Mouse (Mus musculus): ENCODE data around the gene Ppp1r32. TPM values are rescaled to one million over a fixed set of nuclear protein-coding genes. Genes with fewer than 3 reads are reported as not detected.

Ppp1r32 gene
- polyA plus RNA-seq, 1 experiment from 2014 or later: 2.4 TPM

DNA sequence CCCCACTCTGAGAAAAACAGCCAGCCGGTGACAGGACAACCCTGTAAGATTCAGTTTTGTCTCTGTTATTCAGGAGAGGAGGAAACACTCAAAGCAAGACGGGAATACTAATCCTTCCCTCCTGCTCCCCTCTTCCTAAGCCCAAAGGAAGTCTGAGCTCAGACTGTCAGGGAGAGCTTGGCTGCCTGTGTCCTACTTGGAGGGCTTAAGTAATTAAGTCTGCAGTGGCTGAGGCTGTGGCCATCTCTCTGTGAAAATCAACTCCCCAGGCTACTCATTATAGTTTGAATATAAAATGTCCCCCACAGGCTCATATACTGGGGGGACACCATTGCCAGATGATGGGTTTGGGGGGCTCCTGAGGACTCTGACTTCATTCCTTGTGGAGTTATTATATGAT lies 14.2 kb upstream of the Ppp1r32 start:
- no peaks in the 10 kb centered on the region for H3K27me3 ChIP-seq (replicated peaks)
- H3K4me1 ChIP-seq: no peaks in the 10 kb centered on the region
- no peak overlapping the region for H3K4me3 ChIP-seq
- ATAC-seq (replicated peaks): peak; percentile 59; the same call in 1 of the 2 replicates
- WGBS: 36% methylated on average over 2 of the region's 2 CpGs
- no peak overlapping the region for H3K9ac ChIP-seq
- H3K4me2 ChIP-seq: no peak overlapping the region
- H3K36me3 ChIP-seq (replicated peaks): no peaks in the 10 kb centered on the region; the same call in 1 of the 2 replicates
- H3K27ac ChIP-seq: peak overlapping the region; percentile 39
- no peaks in the 10 kb centered on the region for H3K9me3 ChIP-seq

DNA sequence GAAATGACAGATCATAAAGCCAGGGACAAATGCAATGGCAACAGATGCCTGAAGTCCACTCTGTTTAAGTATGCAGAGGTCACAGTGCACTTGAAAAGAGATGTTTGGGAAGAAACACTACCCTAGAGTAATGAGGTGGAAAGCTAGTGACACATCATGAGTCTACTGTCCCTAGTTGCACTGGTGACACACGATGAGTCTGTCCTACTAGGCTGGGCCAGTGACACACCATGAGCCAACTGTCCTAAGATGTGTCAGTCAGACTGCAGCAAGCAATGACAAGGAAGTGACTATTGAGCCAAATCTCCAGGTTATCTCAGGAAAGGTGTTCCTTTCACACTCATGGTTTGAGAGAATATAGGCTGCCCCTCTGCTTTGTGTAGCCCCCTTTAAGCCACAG lies 12.9 kb upstream of the Ppp1r32 start:
- no peaks in the 10 kb centered on the region for H3K27me3 ChIP-seq (replicated peaks)
- H3K4me3 ChIP-seq: no peak overlapping the region
- no peaks in the 10 kb centered on the region for H3K9me3 ChIP-seq
- no peaks in the 10 kb centered on the region for H3K36me3 ChIP-seq (replicated peaks)
- no peak overlapping the region for H3K27ac ChIP-seq
- WGBS: 89% methylated on average over 1 of the region's 1 CpGs
- H3K4me2 ChIP-seq: no peak overlapping the region
- no peak for ATAC-seq (replicated peaks)
- H3K4me1 ChIP-seq: no peaks in the 10 kb centered on the region
- H3K9ac ChIP-seq: no peak overlapping the region

DNA sequence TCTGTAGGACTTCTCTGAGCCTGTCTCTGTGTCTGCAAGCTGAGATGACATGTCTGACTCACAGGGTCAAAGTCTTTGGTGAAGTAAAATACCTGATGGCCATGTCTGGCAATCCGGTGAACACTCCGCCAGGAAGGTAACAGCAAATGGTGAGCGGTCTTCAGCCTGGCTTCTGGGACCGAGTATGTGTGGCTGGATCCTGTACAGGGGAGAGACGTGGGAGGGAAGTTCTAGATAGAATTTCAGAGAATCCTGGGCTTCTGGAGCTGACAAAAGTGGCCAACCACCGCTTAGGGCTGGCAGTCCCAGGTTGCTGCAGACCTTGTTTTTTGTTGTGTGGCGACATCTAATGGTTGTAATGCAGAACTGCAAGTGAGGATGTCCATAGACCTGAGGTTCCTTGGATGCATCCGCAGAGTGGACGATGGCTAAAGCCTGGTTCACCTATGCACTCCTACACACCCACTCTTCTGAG lies 3.6 kb upstream of the Ppp1r32 start:
- H3K9me3 ChIP-seq: no peaks in the 10 kb centered on the region
- ATAC-seq (replicated peaks): peak; percentile 79
- no peak overlapping the region for H3K4me3 ChIP-seq
- 0 out of 2 replicates have a peak, but pooled peaks cover 7% of the 10 kb centered on the region for H3K27me3 ChIP-seq (replicated peaks)
- peaks cover 11% of the 10 kb centered on the region for H3K4me1 ChIP-seq
- no peak overlapping the region for H3K27ac ChIP-seq
- WGBS: 22% methylated on average over 9 of the region's 9 CpGs
- no peak overlapping the region for H3K9ac ChIP-seq
- no peak overlapping the region for H3K4me2 ChIP-seq
- no peaks in the 10 kb centered on the region for H3K36me3 ChIP-seq (replicated peaks)

DNA sequence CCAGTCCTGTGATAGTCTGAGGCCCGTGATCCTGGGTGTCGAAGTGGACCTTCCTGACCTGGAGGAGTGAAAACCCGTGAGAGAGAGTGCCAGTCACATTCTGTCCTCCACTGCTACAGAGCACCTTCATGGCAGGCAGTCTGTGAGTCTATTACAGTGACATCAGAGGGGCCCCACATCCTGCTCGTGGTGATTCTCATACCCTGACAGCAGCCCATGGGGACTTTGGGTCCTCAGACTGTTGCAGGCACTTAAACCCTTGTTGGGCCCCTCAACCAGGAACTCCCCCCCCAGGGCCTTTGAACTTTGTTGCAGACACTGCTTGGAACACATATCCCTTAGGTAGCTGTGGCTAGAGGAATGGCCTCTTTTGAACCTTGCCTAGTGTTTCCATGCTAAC lies 3.2 kb downstream of the Ppp1r32 start:
- Histone ChIP-seq H3K27me3 (replicated peaks) (no peaks in the 10 kb centered on the region), H3K9ac (no peak overlapping the region), H3K9me3 (no peaks in the 10 kb centered on the region), H3K4me3 (no peak overlapping the region), H3K4me2 (no peak overlapping the region), H3K4me1 (peaks cover 11% of the 10 kb centered on the region), H3K36me3 (replicated peaks) (no peaks in the 10 kb centered on the region), H3K27ac (no peak overlapping the region)
- no peak for ATAC-seq (replicated peaks)
- WGBS: 72% methylated on average over 4 of the region's 4 CpGs

DNA sequence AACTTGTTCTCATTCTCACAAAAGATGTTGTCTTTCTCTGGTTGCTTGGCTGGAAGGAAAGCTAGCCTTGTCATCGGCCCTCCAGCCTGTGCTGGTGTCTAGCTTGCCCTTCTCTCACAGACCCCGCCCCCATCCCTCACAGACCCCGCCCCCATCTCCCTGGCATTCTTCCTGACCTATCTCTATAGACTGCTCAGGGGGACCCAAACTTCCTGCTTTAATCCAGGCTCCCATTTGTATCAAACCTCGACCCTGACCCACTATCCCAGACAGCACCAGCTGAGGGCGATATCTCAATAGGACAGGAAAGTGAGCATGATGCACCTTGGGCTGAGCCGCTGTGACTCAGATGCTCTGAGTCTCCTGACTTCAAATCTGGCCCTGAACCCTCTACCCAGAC lies 8.9 kb downstream of the Ppp1r32 start:
- Histone ChIP-seq H3K27me3 (replicated peaks) (no peaks in the 10 kb centered on the region), H3K36me3 (replicated peaks) (no peaks in the 10 kb centered on the region), H3K4me2 (no peak overlapping the region), H3K27ac (no peak overlapping the region), H3K4me3 (no peak overlapping the region), H3K4me1 (no peaks in the 10 kb centered on the region), H3K9ac (no peak overlapping the region), H3K9me3 (no peaks in the 10 kb centered on the region)
- 19% methylated on average over 6 of the region's 6 CpGs for WGBS
- no peak for ATAC-seq (replicated peaks)

DNA sequence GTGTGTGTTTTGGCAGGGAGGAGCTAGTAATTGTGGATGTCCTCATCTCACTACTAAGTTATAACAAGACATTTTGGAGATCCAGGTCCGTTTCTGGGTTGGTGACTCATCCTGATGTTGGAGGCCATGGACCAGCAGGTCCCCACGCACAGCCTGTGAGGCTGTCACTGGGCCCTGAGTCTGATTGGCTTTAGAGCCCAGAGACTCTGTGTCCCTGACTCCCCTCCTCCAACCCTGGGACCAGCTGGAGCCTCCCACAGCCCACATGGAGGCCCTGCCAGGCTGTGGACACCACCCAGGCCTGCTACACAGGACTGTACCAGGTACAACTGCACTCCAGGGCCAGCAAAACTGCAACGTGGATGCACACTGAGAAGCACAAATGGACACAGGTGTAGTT lies 9.8 kb downstream of the Ppp1r32 start:
- H3K4me3 ChIP-seq: no peak overlapping the region
- 75% methylated on average over 3 of the region's 3 CpGs for WGBS
- H3K4me2 ChIP-seq: no peak overlapping the region
- no peaks in the 10 kb centered on the region for H3K9me3 ChIP-seq
- H3K4me1 ChIP-seq: no peaks in the 10 kb centered on the region
- no peaks in the 10 kb centered on the region for H3K27me3 ChIP-seq (replicated peaks)
- no peak overlapping the region for H3K27ac ChIP-seq
- H3K9ac ChIP-seq: no peak overlapping the region
- no peak for ATAC-seq (replicated peaks)
- no peaks in the 10 kb centered on the region for H3K36me3 ChIP-seq (replicated peaks)

DNA sequence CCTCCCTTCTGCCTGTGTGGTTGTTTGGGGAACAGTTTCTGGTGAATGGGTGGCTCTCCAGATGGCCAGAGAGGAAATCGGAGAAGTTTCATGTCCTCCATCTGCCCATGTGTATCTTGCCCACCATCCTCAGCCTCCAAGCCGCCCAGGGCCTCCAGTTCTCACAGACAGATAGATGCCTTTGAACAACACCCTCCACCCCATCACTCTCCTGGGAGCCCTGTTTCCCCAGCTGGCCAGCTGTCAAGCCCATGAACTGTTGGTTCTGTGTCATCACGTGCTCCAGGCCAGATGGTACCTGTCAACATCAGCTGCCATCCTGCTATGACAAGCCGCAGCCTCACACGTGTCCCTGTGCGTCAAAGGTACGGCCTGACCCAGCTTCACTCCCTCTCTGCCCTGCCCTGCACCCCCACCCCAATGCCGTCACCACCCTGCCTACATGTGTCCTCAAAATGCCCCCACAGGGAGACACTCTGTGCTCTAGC lies 13.5 kb downstream of the Ppp1r32 start:
- WGBS: 68% methylated on average over 8 of the region's 8 CpGs

DNA sequence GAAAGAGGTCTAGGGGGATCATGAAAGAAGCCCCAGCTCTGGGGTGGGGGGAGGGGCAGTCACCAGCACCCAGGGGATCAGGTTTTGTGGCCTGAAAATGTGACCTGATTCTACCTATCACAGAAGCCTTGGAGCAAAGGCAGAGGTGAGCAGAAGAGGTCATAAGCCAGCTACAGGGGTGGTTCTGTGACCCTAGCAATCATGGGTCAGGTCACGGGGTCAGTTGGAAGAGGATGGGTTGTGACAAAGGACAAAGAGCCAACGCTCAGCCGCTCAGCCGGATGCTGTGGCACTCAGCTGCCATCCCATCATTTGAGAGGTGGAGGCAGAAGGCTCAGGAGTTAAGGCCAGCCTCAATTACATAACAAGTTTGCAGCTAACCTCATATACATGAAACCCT lies 18.3 kb downstream of the Ppp1r32 start:
- H3K36me3 ChIP-seq (replicated peaks): no peaks in the 10 kb centered on the region
- no peak overlapping the region for H3K9ac ChIP-seq
- H3K4me3 ChIP-seq: no peak overlapping the region
- no peak for ATAC-seq (replicated peaks)
- H3K9me3 ChIP-seq: no peaks in the 10 kb centered on the region
- H3K4me2 ChIP-seq: no peak overlapping the region
- no peak overlapping the region for H3K27ac ChIP-seq
- no peaks in the 10 kb centered on the region for H3K4me1 ChIP-seq
- 10% methylated on average over 4 of the region's 4 CpGs for WGBS
- H3K27me3 ChIP-seq (replicated peaks): peaks cover 26% of the 10 kb centered on the region

More for the DNA sequence above, 13.5 kb downstream of the Ppp1r32 start:
- Histone ChIP-seq H3K9ac (no peak overlapping the region), H3K4me1 (no peaks in the 10 kb centered on the region), H3K27me3 (replicated peaks) (no peaks in the 10 kb centered on the region), H3K36me3 (replicated peaks) (no peaks in the 10 kb centered on the region), H3K4me3 (no peak overlapping the region), H3K27ac (no peak overlapping the region), H3K4me2 (no peak overlapping the region), H3K9me3 (no peaks in the 10 kb centered on the region)
- no peak for ATAC-seq (replicated peaks)

DNA sequence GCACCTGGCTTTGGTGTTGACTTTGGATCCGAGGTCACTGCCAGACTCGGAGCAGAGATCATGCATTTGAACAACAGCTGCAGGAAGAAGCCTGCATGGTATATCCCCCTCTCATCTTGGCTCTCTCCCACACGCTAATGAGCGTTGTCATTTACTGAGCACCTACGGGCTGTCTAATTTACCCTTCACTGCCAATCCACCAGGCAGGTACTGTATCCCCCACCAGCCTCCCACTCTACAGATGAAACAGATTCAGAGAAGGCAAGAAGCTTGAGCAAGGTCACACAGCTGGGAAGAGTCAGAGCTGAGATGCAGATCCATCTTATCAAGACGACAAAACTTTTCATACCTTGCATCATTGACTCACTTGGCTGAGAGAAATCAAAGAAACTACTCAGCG lies 21.1 kb downstream of the Ppp1r32 start:
- Histone ChIP-seq H3K4me3 (no peak overlapping the region), H3K4me2 (no peak overlapping the region), H3K27me3 (replicated peaks) (peaks cover 45% of the 10 kb centered on the region), H3K4me1 (peaks cover 17% of the 10 kb centered on the region), H3K27ac (no peak overlapping the region), H3K36me3 (replicated peaks) (no peaks in the 10 kb centered on the region), H3K9me3 (no peaks in the 10 kb centered on the region), H3K9ac (no peak overlapping the region)
- no peak for ATAC-seq (replicated peaks)
- WGBS: 48% methylated on average over 7 of the region's 7 CpGs

DNA sequence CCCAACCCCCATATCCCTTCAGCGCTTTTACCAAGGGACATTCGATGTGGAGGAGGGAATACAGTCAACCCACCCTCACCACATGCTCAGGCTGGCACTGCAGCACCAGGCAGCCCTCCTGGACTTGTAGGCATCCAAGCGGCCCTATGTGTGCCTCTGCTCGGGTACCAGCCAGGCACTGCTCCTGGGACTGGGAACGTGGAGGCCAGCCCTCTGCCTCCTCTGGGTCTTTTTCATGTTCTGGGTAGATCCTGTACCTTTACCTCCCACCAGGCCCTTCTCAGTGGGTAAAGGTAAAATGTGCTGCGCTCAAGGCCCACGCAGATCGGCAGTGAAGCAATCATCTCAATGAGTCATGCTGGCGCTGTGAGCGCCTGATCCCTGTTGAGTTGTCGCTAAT lies 22.8 kb downstream of the Ppp1r32 start:
- H3K4me2 ChIP-seq: no peak overlapping the region
- no peak overlapping the region for H3K4me3 ChIP-seq
- ATAC-seq (replicated peaks): no peak
- no peak overlapping the region for H3K9ac ChIP-seq
- 43% methylated on average over 11 of the region's 11 CpGs for WGBS
- peaks cover 26% of the 10 kb centered on the region for H3K4me1 ChIP-seq
- no peak overlapping the region for H3K27ac ChIP-seq
- no peaks in the 10 kb centered on the region for H3K9me3 ChIP-seq
- H3K27me3 ChIP-seq (replicated peaks): peaks cover 60% of the 10 kb centered on the region
- no peaks in the 10 kb centered on the region for H3K36me3 ChIP-seq (replicated peaks)

DNA sequence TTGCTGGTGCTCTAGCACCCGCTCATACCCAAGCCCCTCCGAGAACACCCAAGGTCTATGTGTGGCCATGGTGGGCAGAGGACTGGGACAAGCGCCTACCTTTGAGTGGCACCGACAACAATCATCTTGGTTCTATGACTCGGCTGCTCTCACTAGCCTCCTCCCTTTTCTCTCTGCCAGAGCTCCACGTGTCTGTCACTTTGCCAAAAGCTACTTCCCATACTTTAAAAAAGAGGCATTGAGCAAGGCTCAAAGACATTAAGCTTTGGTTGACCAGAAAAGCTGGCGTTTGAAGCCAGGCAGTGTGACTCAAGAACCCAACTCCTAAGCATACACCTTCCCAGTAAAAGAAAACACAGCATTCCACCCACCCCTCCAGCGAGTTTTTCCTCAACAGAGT lies 24.6 kb downstream of the Ppp1r32 start:
- Histone ChIP-seq H3K4me1 (peaks cover 26% of the 10 kb centered on the region), H3K27ac (no peak overlapping the region), H3K27me3 (replicated peaks) (peaks cover 62% of the 10 kb centered on the region), H3K36me3 (replicated peaks) (no peaks in the 10 kb centered on the region), H3K9me3 (no peaks in the 10 kb centered on the region), H3K4me2 (peak overlapping the region; percentile 81), H3K4me3 (peak overlapping the region; percentile 48), H3K9ac (no peak overlapping the region; the same call in 1 of the 2 replicates)
- WGBS: 18% methylated on average over 8 of the region's 8 CpGs
- no peak for ATAC-seq (replicated peaks)

DNA sequence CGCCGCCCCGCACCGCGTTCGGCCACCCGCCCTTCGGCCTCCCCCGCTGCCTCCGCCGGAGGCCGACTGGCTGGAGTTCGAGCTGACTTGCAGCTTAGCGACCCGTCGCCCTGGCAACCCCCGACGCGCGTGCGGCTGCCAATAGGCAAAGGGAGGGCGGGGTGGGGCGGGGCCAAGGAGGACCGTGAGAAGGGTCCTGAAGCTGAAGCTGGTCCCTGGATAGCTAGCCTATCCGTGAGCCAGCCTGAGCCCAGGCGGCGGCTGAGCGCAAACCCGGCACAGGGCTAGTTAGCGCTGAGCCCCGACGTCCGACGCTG lies 25.3 kb downstream of the Ppp1r32 start:
- peak; percentile 92 for ATAC-seq (replicated peaks)
- WGBS: under 1% methylated on average over 34 of the region's 34 CpGs
- Histone ChIP-seq H3K4me3 (peak overlapping the region; percentile 48), H3K36me3 (replicated peaks) (no peaks in the 10 kb centered on the region), H3K4me2 (peak overlapping the region; percentile 81), H3K27me3 (replicated peaks) (peaks cover 57% of the 10 kb centered on the region), H3K27ac (peak overlapping the region; percentile 74; the same call in 1 of the 2 replicates), H3K4me1 (peaks cover 26% of the 10 kb centered on the region), H3K9me3 (no peaks in the 10 kb centered on the region), H3K9ac (peak overlapping the region; percentile 45; the same call in 1 of the 2 replicates)

DNA sequence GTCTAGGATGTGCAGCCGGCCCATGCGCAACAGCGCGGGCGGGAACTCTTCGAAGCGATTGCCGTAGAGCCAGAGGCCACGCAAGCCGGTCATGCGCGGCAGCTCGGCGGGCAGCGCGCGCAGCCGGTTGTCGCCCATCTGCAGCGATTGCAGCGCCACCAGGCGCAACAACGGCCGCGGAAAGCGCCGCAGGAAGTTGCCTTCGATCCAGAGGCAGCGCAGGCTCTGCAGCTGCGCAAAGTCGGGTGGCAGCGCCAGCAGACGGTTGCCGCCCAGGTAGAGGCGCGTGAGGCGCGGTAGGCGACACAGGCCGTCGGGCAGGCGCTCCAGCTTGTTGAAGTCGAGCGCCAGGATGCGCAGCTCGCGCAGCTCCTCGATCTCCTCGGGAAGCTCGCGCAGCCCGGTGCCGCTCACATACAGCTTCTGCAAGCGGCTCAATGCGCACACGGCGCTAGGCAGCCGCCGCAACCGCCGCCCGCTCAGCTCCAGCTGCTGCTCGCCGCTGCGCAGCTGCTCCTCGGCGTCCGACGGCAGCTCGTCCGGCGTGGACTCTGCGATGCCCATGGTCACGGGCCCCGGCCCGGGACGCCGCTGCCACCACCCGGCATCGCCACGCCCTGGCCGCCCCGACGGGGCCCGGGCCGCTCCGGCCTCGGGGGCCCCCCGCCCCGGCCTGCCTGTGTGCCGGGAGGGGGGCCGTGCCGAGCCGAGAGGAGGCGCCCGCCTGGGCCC lies 25.8 kb downstream of the Ppp1r32 start, which contains the start of gene Lrrc10b:
Gene Lrrc10b, minus strand, starts transcription at position 722 of the 732 bp plus-strand sequence.
- peaks cover 52% of the 10 kb centered on the region for H3K27me3 ChIP-seq (replicated peaks)
- peak within 1 kb of the TSS; percentile 74 for H3K27ac ChIP-seq
- H3K9ac ChIP-seq: peak within 1 kb of the TSS; percentile 45
- no peaks in the 10 kb centered on the region for H3K36me3 ChIP-seq (replicated peaks)
- peak; percentile 78 for ATAC-seq (replicated peaks)
- H3K4me1 ChIP-seq: peaks cover 26% of the 10 kb centered on the region
- peak within 1 kb of the TSS; percentile 48 for H3K4me3 ChIP-seq
- H3K4me2 ChIP-seq: peak within 1 kb of the TSS; percentile 81
- WGBS: under 1% methylated on average over 96 of the region's 96 CpGs
- no peaks in the 10 kb centered on the region for H3K9me3 ChIP-seq

Measured in midbrain, embryonic 15.5 days (tissue).